ENCODE assay signal across 1 mouse cellular context in genomic region chr3:138463137-138463536, GRCm38 (mm10).
A peak's percentile ranks its signal among the peaks of the same experiment; 100 is the strongest.
TF ChIP-seq lines count a peak whose summit lies in the region.

No protein-coding gene starts in this region.

TF ChIP-seq in MEL, 35 proteins besides CTCF, POLR2A, EP300 and RAD21 (continued from another document):
- TF ChIP-seq UBTF (IDR thresholded peaks at IDR 0.05; ENCODE audit: borderline replicate concordance, insufficient read depth, low read depth, low read length) (no peak), ZC3H11A (IDR thresholded peaks at IDR 0.05; ENCODE audit: low read depth, low read length) (peak; percentile 25; the same call in 1 of the 2 replicates)
